Mouse (Mus musculus): ENCODE data around the gene Eno1. TPM values are rescaled to one million over a fixed set of nuclear protein-coding genes. Genes with fewer than 3 reads are reported as not detected.

The Eno1 gene
- polyA plus RNA-seq, 1 experiment: 636 TPM

DNA sequence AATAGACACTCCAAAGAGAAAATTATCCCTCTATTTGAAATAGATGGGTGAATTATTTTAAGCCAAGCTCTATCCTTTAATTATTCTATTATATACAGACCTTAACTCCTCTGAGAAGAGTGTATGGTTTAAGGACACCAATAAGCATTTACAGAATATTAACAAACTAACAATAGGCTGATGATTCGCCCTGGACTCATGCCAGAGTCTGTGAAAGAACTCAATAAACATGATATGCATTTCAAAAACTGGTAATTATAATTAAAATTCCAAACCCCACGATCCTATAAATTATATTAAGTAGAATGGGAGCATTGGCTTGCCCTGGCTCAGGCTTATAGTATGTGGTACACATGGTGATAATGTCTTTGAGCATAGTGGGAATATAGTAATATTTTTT lies 43.5 kb downstream of the Eno1 start:
- Histone ChIP-seq H3K27me3 (replicated peaks; ENCODE audit: control insufficient read depth, insufficient read depth, low read length) (no peaks in the 10 kb centered on the region), H3K36me3 (ENCODE audit: control insufficient read depth, insufficient read depth, low read length) (no peaks in the 10 kb centered on the region), H3K27ac (ENCODE audit: insufficient read depth, low read depth, low read length) (no peak overlapping the region), H3K4me3 (ENCODE audit: insufficient read depth, low read depth, low read length) (no peak overlapping the region), H3K4me1 (ENCODE audit: control insufficient read depth, insufficient read depth, low read length) (peaks cover 11% of the 10 kb centered on the region)
- TF ChIP-seq CTCF (conservative IDR thresholded peaks at IDR 0.05; ENCODE audit: insufficient read depth, insufficient read length, low read depth, low read length) (no peak), POLR2A (IDR thresholded peaks at IDR 0.05; ENCODE audit: low read depth, low read length) (no peak)
- DNase-seq: no peak
- 78% methylated on average over 2 of the region's 2 CpGs for WGBS

DNA sequence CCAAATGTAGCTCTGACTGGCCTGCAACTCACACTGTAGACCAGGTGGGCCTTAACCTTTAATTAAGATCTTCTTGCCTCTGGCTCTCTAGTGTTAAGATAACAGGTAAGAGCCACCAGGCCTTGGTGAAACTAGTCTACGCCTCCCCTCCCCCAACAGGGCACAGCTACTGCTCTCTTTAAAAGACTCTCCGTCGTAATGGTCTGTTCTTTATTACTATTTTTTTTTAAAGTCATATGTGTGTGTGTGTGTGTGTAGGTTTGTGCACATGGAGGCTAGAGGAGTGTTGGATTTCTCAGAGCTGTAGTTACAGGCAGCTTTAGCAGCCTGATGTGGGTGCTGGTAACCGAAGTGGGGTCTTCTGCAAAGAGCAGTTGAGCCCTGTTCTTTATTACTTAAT lies 43.9 kb downstream of the Eno1 start:
- Histone ChIP-seq H3K27me3 (replicated peaks; ENCODE audit: control insufficient read depth, insufficient read depth, low read length) (no peaks in the 10 kb centered on the region), H3K27ac (ENCODE audit: insufficient read depth, low read depth, low read length) (no peak overlapping the region), H3K4me1 (ENCODE audit: control insufficient read depth, insufficient read depth, low read length) (peaks cover 11% of the 10 kb centered on the region), H3K4me3 (ENCODE audit: insufficient read depth, low read depth, low read length) (no peak overlapping the region), H3K36me3 (ENCODE audit: control insufficient read depth, insufficient read depth, low read length) (no peaks in the 10 kb centered on the region)
- 39% methylated on average over 4 of the region's 4 CpGs for WGBS
- TF ChIP-seq CTCF (conservative IDR thresholded peaks at IDR 0.05; ENCODE audit: insufficient read depth, insufficient read length, low read depth, low read length): no peak
- no peak for TF ChIP-seq POLR2A (IDR thresholded peaks at IDR 0.05; ENCODE audit: low read depth, low read length)
- DNase-seq: no peak

DNA sequence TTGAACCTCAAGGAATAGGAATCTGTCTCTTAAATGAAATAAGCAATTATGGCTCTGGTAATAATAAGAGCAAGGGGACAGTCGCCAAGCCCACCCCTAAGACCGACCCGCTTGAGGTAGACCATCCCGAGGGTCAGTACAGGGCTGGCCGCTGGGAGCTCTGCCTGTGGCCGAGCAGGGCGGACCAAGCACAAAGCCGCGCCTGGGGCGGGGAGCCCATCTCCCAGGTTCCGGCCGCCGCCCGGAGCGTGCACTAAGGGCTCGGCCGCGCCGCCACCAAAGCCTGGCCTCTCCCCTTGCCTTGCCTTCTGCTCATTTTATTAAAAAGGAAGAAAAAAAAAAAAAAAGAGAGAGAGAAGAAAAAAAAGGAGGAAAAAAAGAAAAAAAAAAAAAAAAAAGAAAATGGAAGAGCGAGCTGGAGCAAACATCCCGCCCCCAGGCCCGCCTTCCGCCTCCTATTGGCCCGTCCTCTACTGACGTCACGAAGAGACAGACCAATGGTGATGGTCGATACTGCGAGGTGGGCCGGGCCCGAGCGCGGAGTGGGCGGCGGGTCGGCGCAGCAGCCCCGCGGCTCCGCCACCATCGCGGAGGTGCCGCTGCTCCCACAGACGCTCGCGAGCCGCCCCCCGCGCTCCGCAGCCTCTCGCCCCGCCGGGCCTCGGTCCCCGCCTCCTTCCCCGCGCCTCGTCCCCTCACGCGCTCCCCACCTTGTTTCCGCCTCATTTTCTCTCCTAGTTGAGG lies 44.7 kb downstream of the Eno1 start, which contains the start of gene Rere:
Gene Rere, plus strand, starts transcription at position 629 of the 744 bp plus-strand sequence.
- WGBS: 1% methylated on average over 58 of the region's 60 CpGs
- H3K27me3 ChIP-seq (replicated peaks; ENCODE audit: control insufficient read depth, insufficient read depth, low read length): no peaks in the 10 kb centered on the region
- H3K36me3 ChIP-seq (ENCODE audit: control insufficient read depth, insufficient read depth, low read length): no peaks in the 10 kb centered on the region
- peak; percentile 99 for DNase-seq
- TF ChIP-seq POLR2A (IDR thresholded peaks at IDR 0.05; ENCODE audit: low read depth, low read length): peak; percentile 80
- no peak for TF ChIP-seq CTCF (conservative IDR thresholded peaks at IDR 0.05; ENCODE audit: insufficient read depth, insufficient read length, low read depth, low read length)
- peaks cover 13% of the 10 kb centered on the region for H3K4me1 ChIP-seq (ENCODE audit: control insufficient read depth, insufficient read depth, low read length)
- peak within 1 kb of the TSS; percentile 90 for H3K4me3 ChIP-seq (ENCODE audit: insufficient read depth, low read depth, low read length)
- peak within 1 kb of the TSS; percentile 97 for H3K27ac ChIP-seq (ENCODE audit: insufficient read depth, low read depth, low read length)

DNA sequence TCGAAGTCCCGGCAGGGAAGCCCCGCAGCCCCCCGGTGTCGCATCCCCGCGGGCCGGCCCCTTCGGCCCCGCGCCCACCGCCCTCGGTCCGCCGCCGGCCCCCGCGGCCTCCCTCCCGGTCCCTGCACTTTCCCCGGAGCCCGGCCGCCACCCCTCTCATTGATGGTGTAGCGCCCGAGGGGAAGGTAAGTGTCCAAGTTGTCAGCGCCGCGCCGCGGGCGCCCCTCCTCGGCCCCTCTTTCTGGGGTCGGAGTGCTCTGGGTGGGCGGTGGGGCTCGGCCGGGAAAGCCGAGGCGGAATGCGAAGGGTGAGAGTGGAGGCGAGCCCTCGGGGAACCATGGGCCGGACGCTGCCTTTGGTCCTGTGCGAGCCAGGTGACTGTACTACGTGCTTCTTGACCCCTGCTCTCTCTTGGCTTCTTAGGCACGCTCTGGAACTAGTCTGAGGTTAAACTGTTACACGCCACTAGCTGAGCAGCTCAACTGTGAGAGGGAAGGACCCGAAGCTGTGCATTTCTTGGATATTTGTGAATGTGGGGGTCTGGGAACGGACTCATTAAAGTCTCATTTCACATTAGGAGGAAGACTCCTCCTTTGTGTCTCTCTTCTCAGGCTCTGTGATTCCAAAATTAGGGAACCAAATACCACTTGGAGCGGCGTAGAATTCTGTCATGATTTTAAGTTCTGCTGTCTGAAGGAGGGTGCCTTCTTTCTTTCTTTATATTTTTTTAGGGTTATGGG lies 45.5 kb downstream of the Eno1 start:
- peak; percentile 91 for DNase-seq
- no peaks in the 10 kb centered on the region for H3K36me3 ChIP-seq (ENCODE audit: control insufficient read depth, insufficient read depth, low read length)
- 1% methylated on average over 50 of the region's 50 CpGs for WGBS
- H3K27me3 ChIP-seq (replicated peaks; ENCODE audit: control insufficient read depth, insufficient read depth, low read length): no peaks in the 10 kb centered on the region
- peak overlapping the region; percentile 90 for H3K4me3 ChIP-seq (ENCODE audit: insufficient read depth, low read depth, low read length)
- H3K4me1 ChIP-seq (ENCODE audit: control insufficient read depth, insufficient read depth, low read length): peaks cover 16% of the 10 kb centered on the region
- no peak for TF ChIP-seq POLR2A (IDR thresholded peaks at IDR 0.05; ENCODE audit: low read depth, low read length)
- TF ChIP-seq CTCF (conservative IDR thresholded peaks at IDR 0.05; ENCODE audit: insufficient read depth, insufficient read length, low read depth, low read length): no peak
- peak overlapping the region; percentile 93 for H3K27ac ChIP-seq (ENCODE audit: insufficient read depth, low read depth, low read length)

DNA sequence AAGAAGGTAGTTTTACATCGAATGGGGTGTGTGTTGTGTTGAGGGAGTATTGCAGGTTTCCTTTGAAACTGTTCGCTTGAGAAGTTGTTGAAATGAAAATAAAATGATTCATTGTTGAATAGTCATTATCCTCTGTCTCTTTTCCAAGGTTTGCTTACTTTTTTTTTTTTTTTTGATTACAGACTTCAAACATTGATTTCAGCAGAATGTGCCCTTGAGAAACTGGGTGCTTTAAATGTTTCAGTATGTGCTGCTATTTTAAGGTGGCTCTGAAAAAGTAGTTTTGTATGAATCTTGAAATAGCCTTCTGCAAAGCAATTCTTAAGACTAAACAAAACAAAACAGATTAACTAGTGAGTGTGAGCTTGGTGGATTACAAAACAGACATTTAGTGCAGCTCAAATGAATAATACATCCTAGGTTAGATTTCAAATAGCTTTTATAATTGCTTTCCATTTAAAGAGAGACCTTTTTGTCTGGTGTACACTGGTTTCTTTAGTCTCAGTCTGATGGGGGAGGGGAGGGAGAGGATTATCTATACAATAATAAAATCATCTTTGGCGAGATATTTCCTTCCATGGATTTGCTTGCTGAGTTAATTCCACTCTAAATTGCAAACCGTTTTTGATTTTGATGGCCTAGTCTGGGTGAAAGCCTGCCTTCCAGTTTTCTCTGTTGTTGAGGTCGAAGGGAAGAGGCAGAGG lies 46.3 kb downstream of the Eno1 start:
- no peak for DNase-seq
- peaks cover 16% of the 10 kb centered on the region for H3K4me1 ChIP-seq (ENCODE audit: control insufficient read depth, insufficient read depth, low read length)
- H3K4me3 ChIP-seq (ENCODE audit: insufficient read depth, low read depth, low read length): peak overlapping the region; percentile 23; the same call in 1 of the 2 replicates
- peak overlapping the region; percentile 93 for H3K27ac ChIP-seq (ENCODE audit: insufficient read depth, low read depth, low read length)
- TF ChIP-seq CTCF (conservative IDR thresholded peaks at IDR 0.05; ENCODE audit: insufficient read depth, insufficient read length, low read depth, low read length): no peak
- no peak for TF ChIP-seq POLR2A (IDR thresholded peaks at IDR 0.05; ENCODE audit: low read depth, low read length)
- H3K27me3 ChIP-seq (replicated peaks; ENCODE audit: control insufficient read depth, insufficient read depth, low read length): no peaks in the 10 kb centered on the region
- no peaks in the 10 kb centered on the region for H3K36me3 ChIP-seq (ENCODE audit: control insufficient read depth, insufficient read depth, low read length)
- WGBS: 12% methylated on average over 5 of the region's 5 CpGs

DNA sequence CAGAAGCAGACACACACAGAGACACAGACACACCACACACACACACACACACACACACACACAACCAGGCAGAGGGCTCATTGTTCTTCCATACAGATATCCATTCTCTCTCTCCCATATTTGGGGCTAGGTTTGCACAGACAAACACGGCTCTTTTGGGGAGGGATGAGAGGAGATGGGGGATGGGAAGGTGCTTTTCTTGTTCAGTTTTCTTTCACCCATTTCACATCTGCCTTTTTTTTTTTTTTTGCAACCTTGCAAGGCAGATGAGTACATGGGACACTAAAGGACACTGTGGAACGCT lies 46.8 kb downstream of the Eno1 start:
- peak overlapping the region; percentile 25; the same call in 1 of the 2 replicates for H3K4me3 ChIP-seq (ENCODE audit: insufficient read depth, low read depth, low read length)
- no peak for DNase-seq
- H3K27me3 ChIP-seq (replicated peaks; ENCODE audit: control insufficient read depth, insufficient read depth, low read length): no peaks in the 10 kb centered on the region
- H3K4me1 ChIP-seq (ENCODE audit: control insufficient read depth, insufficient read depth, low read length): peaks cover 19% of the 10 kb centered on the region
- TF ChIP-seq CTCF (conservative IDR thresholded peaks at IDR 0.05; ENCODE audit: insufficient read depth, insufficient read length, low read depth, low read length) (no peak), POLR2A (IDR thresholded peaks at IDR 0.05; ENCODE audit: low read depth, low read length) (no peak)
- peak overlapping the region; percentile 73; the same call in 1 of the 2 replicates for H3K27ac ChIP-seq (ENCODE audit: insufficient read depth, low read depth, low read length)
- 28% methylated on average over 2 of the region's 2 CpGs for WGBS
- H3K36me3 ChIP-seq (ENCODE audit: control insufficient read depth, insufficient read depth, low read length): no peaks in the 10 kb centered on the region
